Mouse (Mus musculus): Measurements from ENCODE around the gene Sfi1.
"Not testable (repeated sequence)": the region's sequence is repeated elsewhere in the genome, so short reads cannot be mapped to it uniquely, and the experiment has no call there.

DNA sequence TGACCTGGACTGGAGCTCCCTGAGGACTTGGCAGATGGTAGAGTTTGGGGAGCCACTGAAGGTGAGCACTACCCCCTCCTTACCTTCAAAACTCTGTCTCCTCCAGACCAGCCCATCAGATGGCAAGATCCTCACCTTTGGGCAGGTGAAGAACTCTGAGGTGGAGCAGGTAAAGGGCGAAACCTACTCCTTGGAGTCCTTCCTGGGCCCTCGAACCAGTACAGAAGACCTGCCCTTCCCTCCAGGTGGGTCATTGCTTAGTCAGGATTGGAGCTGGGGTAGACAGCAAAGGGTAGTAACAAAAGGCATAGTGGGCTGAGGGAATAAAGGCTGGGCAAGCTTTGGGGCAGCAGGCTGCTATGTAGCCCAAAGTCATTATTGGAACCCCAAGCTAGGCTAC is 64.0 kb downstream of the Sfi1 start:
- not testable (repeated sequence) for TF ChIP-seq CTCF (IDR thresholded peaks at IDR 0.05; ENCODE audit: low read depth, low read length); GATA1 (IDR thresholded peaks at IDR 0.05; ENCODE audit: borderline replicate concordance, low read length); POLR2AphosphoS5 (IDR thresholded peaks at IDR 0.05; ENCODE audit: insufficient replicate concordance, low read depth, low read length); TAL1 (conservative IDR thresholded peaks at IDR 0.05; ENCODE audit: low read depth, low read length); GATA2 (IDR thresholded peaks at IDR 0.05; ENCODE audit: borderline replicate concordance, low read depth, low read length)

Data from G1E (cell line).